Mouse (Mus musculus) brown adipose tissue, adult 24 weeks (tissue): ENCODE data around the gene Ephx3. TPM values are rescaled to one million over a fixed set of nuclear protein-coding genes. Genes with fewer than 3 reads are reported as not detected.
A peak's percentile ranks its signal among the peaks of the same experiment; 100 is the strongest.

Source experiments
- H3K27ac ChIP-seq: fragments of 200-500 bp; replicated peaks from 2 replicates; pipeline ENCODE4 v1.5.1; 2012; ENCODE audit warnings: low read depth, mild to moderate bottlenecking, low read length
- H3K4me1 ChIP-seq: fragments of 200-500 bp; 2 replicates; pipeline ENCODE4 v1.6.1; 2012; ENCODE audit warnings: low read length, mixed read lengths; ENCODE audit not compliant: control insufficient read depth, insufficient read depth, insufficient read length
- H3K4me3 ChIP-seq: fragments of 200-500 bp; 2 replicates; pipeline ENCODE4 v1.5.1; 2012; ENCODE audit warnings: low read depth, mild to moderate bottlenecking, low read length, moderate library complexity; ENCODE audit not compliant: insufficient read depth
- polyA plus RNA-seq: library from polyadenylated mRNA; stranded (reverse); fragments of >200 nt; gene quantifications from 2 replicates; pipeline ENCODE4 v1.2.4, GENCODE M21; 2012; ENCODE audit not compliant: missing spikeins, insufficient read depth, insufficient read length

Ephx3 gene
- polyA plus RNA-seq, 1 experiment: not detected

DNA sequence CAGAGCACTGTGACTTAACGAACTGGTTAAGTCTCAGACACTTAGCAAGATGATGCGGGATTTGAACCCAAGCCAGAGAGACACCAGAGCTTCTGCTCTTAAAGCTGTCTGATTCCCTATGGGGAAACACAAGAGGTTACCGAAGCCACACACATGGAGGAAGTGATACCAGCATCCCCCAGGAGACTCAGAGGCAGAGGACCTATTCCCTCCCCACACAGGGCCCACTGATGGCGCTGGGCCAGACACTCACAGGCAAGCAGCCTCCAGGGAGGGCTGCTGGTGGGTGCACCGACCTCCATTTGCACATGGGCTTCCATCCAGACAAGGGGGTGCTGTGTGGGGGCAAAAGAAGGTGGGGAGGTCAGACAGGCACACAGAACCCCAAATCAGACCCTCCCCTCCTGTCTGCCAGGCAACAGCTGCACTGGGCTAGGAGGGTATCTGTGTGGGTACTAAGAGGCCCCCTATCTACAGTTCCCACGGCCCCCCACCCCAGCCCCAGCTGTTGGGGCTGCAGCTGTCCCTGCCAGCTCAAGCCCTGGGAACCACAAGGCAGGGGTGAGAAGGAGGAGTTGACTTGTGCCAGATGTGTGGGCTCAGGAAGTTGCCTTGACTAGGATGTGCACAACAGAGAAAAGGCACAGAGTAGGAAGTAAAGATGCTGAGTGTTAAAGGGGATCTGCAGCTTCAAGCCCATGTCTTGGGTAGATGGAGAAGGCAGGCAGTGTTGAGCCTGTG, 25.3 kb downstream of the Ephx3 start:
- Histone ChIP-seq H3K4me1 (no peaks in the 10 kb centered on the region), H3K4me3 (peak overlapping the region; percentile 21; the same call in 1 of the 2 replicates), H3K27ac (peak overlapping the region; percentile 31)

DNA sequence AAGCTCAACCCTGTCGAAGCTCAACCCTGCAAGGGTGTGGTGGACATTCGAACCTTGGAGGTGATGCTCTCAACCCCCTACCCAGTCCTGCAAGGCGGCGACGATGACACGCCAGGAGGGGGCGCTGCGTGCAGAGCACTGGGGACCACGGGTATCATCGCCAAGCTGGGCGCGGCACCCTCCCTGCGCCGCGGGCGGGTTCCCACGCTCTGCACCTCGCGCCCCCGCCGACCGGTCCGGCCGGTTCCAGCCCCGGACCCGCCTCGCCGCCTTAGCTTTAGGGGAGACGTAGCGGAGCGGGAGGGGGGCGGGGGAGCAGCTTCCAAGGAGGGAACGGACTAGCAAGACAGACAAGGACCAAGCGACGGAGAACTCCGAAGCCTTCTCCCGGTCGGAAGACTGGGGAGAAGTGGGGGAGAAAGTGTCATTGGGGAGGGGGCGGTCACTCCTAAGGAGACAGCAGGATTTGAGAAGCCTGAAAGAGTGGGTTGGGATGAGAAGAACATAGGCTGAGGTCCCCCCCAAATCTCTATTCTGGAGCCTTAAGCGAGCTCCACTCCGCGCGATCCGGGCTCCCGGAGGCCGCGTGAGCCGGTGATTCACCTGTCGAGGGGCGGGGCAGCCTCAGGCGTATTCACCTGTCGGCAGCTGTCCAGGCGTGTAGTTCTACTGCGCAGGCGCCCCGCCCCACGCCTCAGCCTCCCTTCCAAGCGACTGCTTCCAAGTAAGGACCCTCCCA, 27.1 kb downstream of the Ephx3 start:
- peak overlapping the region; percentile 13 for H3K27ac ChIP-seq
- no peaks in the 10 kb centered on the region for H3K4me1 ChIP-seq

DNA sequence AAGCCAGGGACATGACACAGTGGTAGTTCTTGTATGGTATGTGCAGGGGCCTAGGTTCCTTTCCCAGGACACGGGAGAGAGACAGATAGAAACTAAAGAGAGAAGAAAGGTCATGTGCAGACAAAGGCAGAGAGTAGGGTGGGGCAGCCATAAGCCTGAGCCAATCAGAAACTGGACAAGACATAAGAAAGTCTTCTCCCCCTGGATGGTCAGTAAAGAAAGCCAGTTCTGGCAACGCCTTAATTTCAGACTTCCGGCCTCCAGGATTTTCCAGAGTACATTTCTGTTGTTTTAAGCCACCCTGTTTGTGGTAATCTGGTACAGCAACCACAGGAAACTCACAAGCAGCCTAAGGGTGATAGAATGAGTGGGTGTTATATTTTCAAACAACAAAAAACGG, 28.5 kb downstream of the Ephx3 start:
- H3K27ac ChIP-seq: peak overlapping the region; percentile 46
- no peaks in the 10 kb centered on the region for H3K4me1 ChIP-seq
- no peak overlapping the region for H3K4me3 ChIP-seq

More for the DNA sequence above, 27.1 kb downstream of the Ephx3 start:
- H3K4me3 ChIP-seq: peak overlapping the region; percentile 48

DNA sequence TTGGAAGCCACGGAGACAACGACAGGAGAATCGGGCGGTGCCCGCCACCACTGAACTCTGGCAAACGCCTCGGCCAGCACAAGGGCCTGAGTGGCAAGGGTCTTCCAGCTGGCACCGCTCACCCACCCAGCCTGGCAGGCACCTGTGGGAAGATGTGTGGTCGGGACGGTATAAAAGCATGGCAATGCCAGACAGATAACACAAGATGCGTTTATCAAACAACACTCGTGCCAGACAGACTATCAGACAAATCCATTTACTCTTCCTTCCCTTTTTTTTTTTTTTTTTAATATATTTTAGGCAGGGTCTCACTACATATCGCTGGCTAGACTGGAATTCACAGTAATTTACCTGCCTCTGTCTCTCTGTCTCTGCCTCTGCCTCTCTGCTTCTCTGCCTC, 30.5 kb downstream of the Ephx3 start:
- H3K27ac ChIP-seq: no peak overlapping the region
- H3K4me3 ChIP-seq: no peak overlapping the region
- no peaks in the 10 kb centered on the region for H3K4me1 ChIP-seq

DNA sequence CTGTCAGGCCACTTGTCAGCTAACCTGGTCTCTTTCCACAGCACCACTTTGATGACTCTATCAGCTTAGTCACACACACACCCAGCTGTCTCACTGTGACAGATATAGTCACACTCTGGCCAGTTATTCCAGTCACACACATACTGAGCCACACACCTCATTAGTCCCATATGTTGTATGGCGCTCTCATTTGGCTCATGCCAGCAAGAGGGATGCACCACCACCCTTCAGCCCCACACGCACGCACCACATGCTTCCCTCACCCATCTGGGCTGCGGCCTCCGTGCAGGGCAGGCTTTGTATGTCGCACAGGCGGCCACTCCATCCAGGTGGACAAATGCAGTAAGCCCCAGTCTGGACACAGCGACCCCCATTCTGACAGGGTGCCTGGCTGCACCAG, 42.6 kb downstream of the Ephx3 start:
- H3K4me3 ChIP-seq: no peak overlapping the region
- H3K4me1 ChIP-seq: no peaks in the 10 kb centered on the region
- H3K27ac ChIP-seq: no peak overlapping the region

DNA sequence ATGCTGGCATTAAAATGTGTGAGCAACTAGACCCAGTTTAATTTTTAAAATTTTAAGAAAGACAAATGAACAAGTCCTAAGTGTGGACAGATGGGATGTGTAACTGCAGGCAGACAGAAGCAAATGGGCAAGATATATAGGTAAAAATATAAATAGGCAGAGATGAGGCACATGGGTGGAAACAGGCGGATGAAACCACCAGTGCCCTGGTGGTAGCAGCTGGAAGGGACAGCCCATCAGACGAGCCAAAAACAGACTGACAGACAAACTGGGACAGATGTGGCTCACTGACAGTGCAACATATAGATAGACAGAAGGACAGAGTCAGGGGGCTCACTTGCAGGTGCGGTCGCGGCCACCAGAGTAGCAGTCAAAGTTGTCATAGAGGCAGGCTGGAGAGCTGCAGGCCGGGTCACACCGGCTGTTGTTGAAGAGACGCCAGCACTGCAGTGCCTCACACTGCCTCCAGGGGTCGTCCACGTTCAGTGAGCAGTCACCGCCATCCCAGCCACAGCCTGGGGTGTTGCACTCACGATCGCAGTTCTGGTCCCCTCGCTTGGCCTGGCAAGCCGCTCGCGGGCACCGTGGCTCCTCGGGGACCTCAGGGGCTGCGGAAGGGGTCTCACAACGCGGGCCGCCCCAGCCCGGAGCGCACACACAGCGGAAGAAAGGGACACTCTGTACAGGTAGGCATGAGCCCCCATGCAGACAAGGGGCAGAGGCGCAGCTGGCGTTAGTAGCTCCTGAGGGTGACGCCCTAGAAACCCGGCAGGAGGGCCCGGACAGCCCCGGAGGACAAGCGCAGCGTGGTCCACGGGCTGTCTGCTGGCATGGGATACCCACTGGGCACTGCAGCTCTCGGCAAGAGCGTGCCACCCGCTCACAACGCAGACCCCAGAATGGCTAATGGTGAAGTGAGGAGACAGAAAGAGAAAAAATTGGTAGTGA, 46.2 kb downstream of the Ephx3 start:
- no peak overlapping the region for H3K27ac ChIP-seq
- no peaks in the 10 kb centered on the region for H3K4me1 ChIP-seq
- H3K4me3 ChIP-seq: peak overlapping the region; percentile 40

DNA sequence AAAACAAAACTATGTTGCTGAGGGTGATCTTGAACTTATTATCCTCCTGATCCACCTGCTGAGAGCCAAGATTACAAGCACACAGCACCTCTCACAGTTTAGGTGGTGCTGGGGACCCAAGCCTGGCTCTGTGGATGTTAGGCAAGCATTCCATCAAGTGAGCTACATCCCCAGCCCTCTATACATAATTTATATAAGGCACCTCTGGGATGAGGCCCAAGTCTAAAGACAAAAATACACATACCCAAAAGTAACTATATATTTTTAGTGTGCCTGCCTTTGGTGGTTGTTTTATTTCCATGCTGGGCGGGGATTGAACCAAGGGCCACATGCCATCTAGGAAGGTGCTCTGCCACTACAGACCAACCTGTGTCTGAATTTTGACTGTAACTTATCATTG, 47.1 kb downstream of the Ephx3 start:
- Histone ChIP-seq H3K4me3 (no peak overlapping the region), H3K4me1 (no peaks in the 10 kb centered on the region), H3K27ac (no peak overlapping the region)

Other genes with a start within 250 kb of the Ephx3 start
- 3.2 and 5.9 TPM in 2 replicates for gene Rrp1b, start 153.4 kb downstream of the Ephx3 start, polyA plus RNA-seq
- not detected in 2 replicates for gene Hsf2bp, start 153.2 kb downstream of the Ephx3 start, polyA plus RNA-seq
- 4.3 and 7.4 TPM in 2 replicates for gene Notch3, start 22.7 kb downstream of the Ephx3 start, polyA plus RNA-seq
- gene Brd4, start 95.2 kb upstream of the Ephx3 start, polyA plus RNA-seq: 19.2 and 20.7 TPM in 2 replicates
- 20.9 and 26.8 TPM in 2 replicates for gene Akap8, start 131.7 kb upstream of the Ephx3 start, polyA plus RNA-seq
- 23.0 and 27.9 TPM in 2 replicates for gene Akap8l, start 161.1 kb upstream of the Ephx3 start, polyA plus RNA-seq
- 10.3 and 14.1 TPM in 2 replicates for gene Wiz, start 199.9 kb upstream of the Ephx3 start, polyA plus RNA-seq
- gene Rasal3, start 214.0 kb upstream of the Ephx3 start, polyA plus RNA-seq: 1.9 TPM in 1 of 2 replicates, not detected in the other
- not detected in 2 replicates for gene Pglyrp2, start 234.6 kb upstream of the Ephx3 start, polyA plus RNA-seq